Mouse (Mus musculus): ENCODE data around the gene Sgms2. TPM values are rescaled to one million over a fixed set of nuclear protein-coding genes. Genes with fewer than 3 reads are reported as not detected.
A peak's percentile ranks its signal among the peaks of the same experiment; 100 is the strongest.

Gene Sgms2
- polyA plus RNA-seq, 1 experiment = 27.2 TPM

DNA sequence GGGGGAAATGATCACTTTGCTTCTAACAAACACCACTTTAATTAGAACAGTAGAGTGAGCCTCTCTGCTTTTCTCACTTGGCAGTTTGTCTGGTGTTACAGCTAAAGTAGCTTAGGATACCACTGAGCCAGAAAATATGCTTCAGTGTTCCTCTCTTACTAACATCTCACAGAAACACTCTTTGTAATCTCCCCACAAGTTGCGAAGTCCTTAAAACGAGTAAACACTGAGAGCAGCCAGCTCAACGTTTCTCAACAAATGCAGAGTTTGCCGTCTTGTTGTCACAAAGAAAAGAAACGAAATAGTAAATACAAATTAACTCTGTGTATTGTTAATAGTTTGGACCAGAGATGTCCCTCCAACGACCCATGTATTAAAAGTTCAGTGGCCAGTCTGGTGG is 26.5 kb upstream of the Sgms2 start:
- Histone ChIP-seq H3K27ac (ENCODE audit: insufficient read depth, low read depth, low read length) (no peak overlapping the region), H3K4me1 (ENCODE audit: control insufficient read depth, insufficient read depth, low read length) (no peaks in the 10 kb centered on the region; the same call in 1 of the 2 replicates), H3K36me3 (ENCODE audit: control insufficient read depth, insufficient read depth, low read length) (no peaks in the 10 kb centered on the region), H3K27me3 (replicated peaks; ENCODE audit: control insufficient read depth, insufficient read depth, low read length) (no peaks in the 10 kb centered on the region), H3K4me3 (ENCODE audit: insufficient read depth, low read depth, low read length) (no peak overlapping the region)
- 87% methylated on average over 6 of the region's 6 CpGs for WGBS
- DNase-seq = no peak
- no peak for TF ChIP-seq CTCF (conservative IDR thresholded peaks at IDR 0.05; ENCODE audit: insufficient read depth, insufficient read length, low read depth, low read length)
- TF ChIP-seq POLR2A (IDR thresholded peaks at IDR 0.05; ENCODE audit: low read depth, low read length) = no peak

DNA sequence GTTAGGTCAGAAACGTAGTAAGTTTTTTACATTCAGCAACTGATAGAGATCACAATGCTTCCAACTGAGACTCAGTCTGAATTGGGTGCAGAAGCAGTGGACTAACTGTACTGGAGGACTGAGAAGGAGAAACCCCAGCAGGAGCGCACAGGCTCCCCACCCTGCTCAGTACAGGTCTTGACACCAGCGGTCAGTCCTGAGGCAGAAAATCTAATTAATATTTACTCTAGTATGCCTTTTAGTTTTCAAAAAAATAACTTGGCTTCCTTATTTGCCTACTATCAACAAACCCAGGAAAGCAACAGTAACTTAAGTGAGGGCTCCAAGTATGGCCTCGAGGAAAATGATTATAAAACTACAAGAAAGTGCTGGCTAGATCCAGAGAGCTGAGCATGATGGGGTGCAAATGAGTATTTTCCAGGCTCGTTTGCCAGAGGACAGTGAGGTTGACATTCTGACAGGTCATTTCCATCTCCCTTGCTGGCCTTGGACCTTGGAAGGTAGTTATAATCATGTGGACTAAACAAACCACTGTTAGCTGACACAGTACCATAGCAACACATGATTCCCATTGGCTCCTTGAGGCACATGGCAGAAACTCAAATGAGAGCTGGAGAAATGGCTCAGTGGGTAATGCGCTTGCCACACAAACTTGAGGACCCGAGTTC is 25.3 kb upstream of the Sgms2 start:
- peak; percentile 42 for DNase-seq
- Histone ChIP-seq H3K4me1 (ENCODE audit: control insufficient read depth, insufficient read depth, low read length) (no peaks in the 10 kb centered on the region; the same call in 1 of the 2 replicates), H3K36me3 (ENCODE audit: control insufficient read depth, insufficient read depth, low read length) (no peaks in the 10 kb centered on the region), H3K27ac (ENCODE audit: insufficient read depth, low read depth, low read length) (peak overlapping the region; percentile 35; the same call in 1 of the 2 replicates), H3K4me3 (ENCODE audit: insufficient read depth, low read depth, low read length) (no peak overlapping the region), H3K27me3 (replicated peaks; ENCODE audit: control insufficient read depth, insufficient read depth, low read length) (no peaks in the 10 kb centered on the region)
- WGBS = 65% methylated on average over 7 of the region's 7 CpGs
- TF ChIP-seq POLR2A (IDR thresholded peaks at IDR 0.05; ENCODE audit: low read depth, low read length) = no peak
- no peak for TF ChIP-seq CTCF (conservative IDR thresholded peaks at IDR 0.05; ENCODE audit: insufficient read depth, insufficient read length, low read depth, low read length)

DNA sequence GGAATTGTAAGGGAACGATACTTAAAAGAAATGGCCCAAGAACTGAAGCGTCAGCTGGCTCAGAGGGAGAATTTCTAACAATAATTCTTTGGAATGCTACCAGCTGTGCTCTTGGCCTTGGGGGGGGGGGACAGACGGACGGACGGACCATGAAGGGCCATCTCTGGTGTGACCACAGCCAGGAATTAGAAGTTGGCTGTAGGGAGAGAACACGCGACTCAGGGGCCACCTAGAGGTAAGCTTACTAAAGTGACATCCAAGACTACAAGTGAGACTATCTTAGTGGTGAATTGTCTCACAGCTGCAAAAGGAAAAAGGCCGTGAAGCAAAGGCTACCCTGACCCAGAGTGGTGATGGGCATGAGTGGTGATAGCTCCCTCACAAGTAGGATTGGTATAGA is 20.4 kb upstream of the Sgms2 start:
- DNase-seq = peak; percentile 63
- H3K27ac ChIP-seq (ENCODE audit: insufficient read depth, low read depth, low read length) = no peak overlapping the region
- TF ChIP-seq CTCF (conservative IDR thresholded peaks at IDR 0.05; ENCODE audit: insufficient read depth, insufficient read length, low read depth, low read length) (peak; percentile 62), POLR2A (IDR thresholded peaks at IDR 0.05; ENCODE audit: low read depth, low read length) (no peak)

DNA sequence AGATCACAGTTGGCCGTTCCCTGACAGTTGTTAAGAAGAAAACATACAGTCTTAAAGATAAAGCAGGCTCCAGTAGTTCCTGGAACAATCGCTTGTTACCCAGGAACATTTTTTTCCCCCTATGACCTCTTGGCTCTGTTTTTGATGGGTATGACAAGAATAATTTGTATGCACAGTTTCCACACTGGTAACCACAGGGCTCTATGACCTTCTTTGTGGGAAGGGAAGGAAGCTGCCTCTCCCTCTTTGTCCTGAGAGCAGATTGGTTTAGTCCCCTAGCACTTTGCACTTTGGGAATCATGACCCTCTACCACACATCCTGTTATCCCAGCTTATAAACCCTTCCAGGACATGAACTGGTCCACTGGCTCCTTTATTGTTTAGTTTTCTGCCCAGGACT is 16.8 kb upstream of the Sgms2 start:
- WGBS = 26% methylated on average over 2 of the region's 2 CpGs
- Histone ChIP-seq H3K27ac (ENCODE audit: insufficient read depth, low read depth, low read length) (peak overlapping the region; percentile 21; the same call in 1 of the 2 replicates), H3K4me1 (ENCODE audit: control insufficient read depth, insufficient read depth, low read length) (peaks cover 12% of the 10 kb centered on the region; the same call in 1 of the 2 replicates), H3K36me3 (ENCODE audit: control insufficient read depth, insufficient read depth, low read length) (no peaks in the 10 kb centered on the region), H3K27me3 (replicated peaks; ENCODE audit: control insufficient read depth, insufficient read depth, low read length) (no peaks in the 10 kb centered on the region), H3K4me3 (ENCODE audit: insufficient read depth, low read depth, low read length) (no peak overlapping the region)
- peak; percentile 48 for DNase-seq
- TF ChIP-seq POLR2A (IDR thresholded peaks at IDR 0.05; ENCODE audit: low read depth, low read length) (no peak), CTCF (conservative IDR thresholded peaks at IDR 0.05; ENCODE audit: insufficient read depth, insufficient read length, low read depth, low read length) (no peak)

More for the DNA sequence above, 20.4 kb upstream of the Sgms2 start:
- no peak overlapping the region for H3K4me3 ChIP-seq (ENCODE audit: insufficient read depth, low read depth, low read length)
- peaks cover 6% of the 10 kb centered on the region; the same call in 1 of the 2 replicates for H3K4me1 ChIP-seq (ENCODE audit: control insufficient read depth, insufficient read depth, low read length)
- H3K36me3 ChIP-seq (ENCODE audit: control insufficient read depth, insufficient read depth, low read length) = no peaks in the 10 kb centered on the region
- 19% methylated on average over 8 of the region's 8 CpGs for WGBS
- no peaks in the 10 kb centered on the region for H3K27me3 ChIP-seq (replicated peaks; ENCODE audit: control insufficient read depth, insufficient read depth, low read length)

DNA sequence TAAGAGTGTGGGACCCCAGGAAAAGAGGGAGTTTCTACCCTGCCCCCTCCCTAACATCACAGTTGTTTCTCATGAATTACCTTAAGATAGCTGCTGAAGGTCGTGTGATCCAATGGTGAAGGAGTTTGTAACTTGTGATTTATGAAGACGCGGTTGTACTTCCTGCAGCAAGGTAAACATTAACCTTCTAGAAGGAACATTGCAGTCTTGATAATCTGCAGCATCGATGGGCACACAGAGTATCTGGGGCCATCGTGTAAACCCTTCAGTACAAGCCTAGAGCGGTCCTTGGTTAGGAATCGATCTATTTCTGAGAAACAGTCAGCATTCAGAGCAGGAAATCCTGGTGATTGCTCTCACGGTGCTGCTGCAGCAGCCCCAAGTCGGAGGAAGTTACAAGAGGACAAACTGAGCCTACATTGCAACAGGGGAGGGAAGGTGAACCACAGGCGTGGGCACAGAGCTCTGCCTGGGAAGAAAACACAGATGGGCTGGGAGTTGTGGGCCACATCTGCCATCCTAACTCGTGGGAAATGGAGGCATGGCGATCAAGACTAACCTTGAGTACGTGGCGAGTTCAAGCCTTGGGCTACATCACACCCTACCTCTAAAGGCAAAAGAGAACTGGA is 13.5 kb upstream of the Sgms2 start:
- no peak for DNase-seq
- 53% methylated on average over 14 of the region's 14 CpGs for WGBS
- TF ChIP-seq CTCF (conservative IDR thresholded peaks at IDR 0.05; ENCODE audit: insufficient read depth, insufficient read length, low read depth, low read length) (no peak), POLR2A (IDR thresholded peaks at IDR 0.05; ENCODE audit: low read depth, low read length) (no peak)
- no peaks in the 10 kb centered on the region for H3K27me3 ChIP-seq (replicated peaks; ENCODE audit: control insufficient read depth, insufficient read depth, low read length)
- peaks cover 12% of the 10 kb centered on the region; the same call in 1 of the 2 replicates for H3K4me1 ChIP-seq (ENCODE audit: control insufficient read depth, insufficient read depth, low read length)
- H3K27ac ChIP-seq (ENCODE audit: insufficient read depth, low read depth, low read length) = peak overlapping the region; percentile 49
- H3K36me3 ChIP-seq (ENCODE audit: control insufficient read depth, insufficient read depth, low read length) = no peaks in the 10 kb centered on the region
- H3K4me3 ChIP-seq (ENCODE audit: insufficient read depth, low read depth, low read length) = no peak overlapping the region

DNA sequence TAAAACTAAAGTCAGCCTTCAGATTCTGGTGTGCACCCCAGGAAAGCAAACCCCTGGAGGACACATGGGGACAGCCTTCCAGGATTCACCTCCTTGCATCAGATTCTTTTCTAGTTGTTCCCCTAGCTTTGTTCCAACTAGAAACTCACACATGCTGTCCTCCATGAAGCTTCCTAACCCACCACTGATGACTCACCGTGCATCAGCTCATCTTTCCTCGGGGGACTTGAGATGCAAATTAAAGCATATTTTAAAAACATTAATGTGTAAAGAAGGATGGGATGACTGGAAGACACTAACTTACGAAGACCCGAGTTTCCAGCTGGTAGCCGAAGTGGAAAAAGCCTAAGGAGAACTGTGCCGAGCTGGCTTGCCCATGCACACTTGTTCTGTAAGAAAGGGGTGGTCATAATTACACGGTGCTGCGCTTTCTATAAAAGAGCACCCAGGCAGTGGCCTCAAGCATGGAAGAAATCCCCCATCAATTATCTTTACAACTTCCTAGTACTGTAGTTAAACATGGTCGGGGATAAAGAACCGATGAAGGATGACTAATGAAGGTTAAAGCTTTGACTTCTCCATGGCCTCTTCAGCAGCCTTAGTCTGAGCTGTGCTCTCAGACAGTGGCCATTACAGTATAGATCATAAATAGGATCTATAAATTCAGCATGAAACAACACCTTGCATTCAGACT is 10.6 kb upstream of the Sgms2 start:
- H3K27ac ChIP-seq (ENCODE audit: insufficient read depth, low read depth, low read length) = peak overlapping the region; percentile 9; the same call in 1 of the 2 replicates
- H3K4me3 ChIP-seq (ENCODE audit: insufficient read depth, low read depth, low read length) = no peak overlapping the region
- WGBS = 45% methylated on average over 10 of the region's 10 CpGs
- no peaks in the 10 kb centered on the region for H3K36me3 ChIP-seq (ENCODE audit: control insufficient read depth, insufficient read depth, low read length)
- no peaks in the 10 kb centered on the region for H3K27me3 ChIP-seq (replicated peaks; ENCODE audit: control insufficient read depth, insufficient read depth, low read length)
- no peak for DNase-seq
- peaks cover 6% of the 10 kb centered on the region; the same call in 1 of the 2 replicates for H3K4me1 ChIP-seq (ENCODE audit: control insufficient read depth, insufficient read depth, low read length)
- TF ChIP-seq POLR2A (IDR thresholded peaks at IDR 0.05; ENCODE audit: low read depth, low read length) = no peak
- no peak for TF ChIP-seq CTCF (conservative IDR thresholded peaks at IDR 0.05; ENCODE audit: insufficient read depth, insufficient read length, low read depth, low read length)

DNA sequence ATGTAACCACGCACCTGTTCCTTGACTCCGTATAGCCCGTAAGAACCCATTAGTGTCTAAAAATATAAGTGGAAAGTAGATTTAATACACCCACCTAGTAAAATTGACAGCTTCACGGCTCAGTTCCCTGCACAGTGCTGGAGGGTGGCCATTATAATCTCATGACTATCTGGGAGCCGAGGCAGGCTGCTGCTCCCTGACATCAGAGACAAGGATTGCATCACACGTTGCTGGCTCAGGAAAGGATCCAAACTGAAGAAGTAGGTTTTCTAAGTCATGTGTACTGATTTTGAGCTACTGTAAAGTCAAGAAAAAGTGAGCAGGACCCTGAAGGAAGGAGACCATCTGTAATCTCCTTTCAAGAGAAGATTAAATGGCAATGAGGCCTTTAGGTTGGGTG is 8.4 kb upstream of the Sgms2 start:
- H3K27me3 ChIP-seq (replicated peaks; ENCODE audit: control insufficient read depth, insufficient read depth, low read length) = no peaks in the 10 kb centered on the region
- no peak overlapping the region for H3K27ac ChIP-seq (ENCODE audit: insufficient read depth, low read depth, low read length)
- H3K4me3 ChIP-seq (ENCODE audit: insufficient read depth, low read depth, low read length) = no peak overlapping the region
- TF ChIP-seq CTCF (conservative IDR thresholded peaks at IDR 0.05; ENCODE audit: insufficient read depth, insufficient read length, low read depth, low read length) = no peak
- TF ChIP-seq POLR2A (IDR thresholded peaks at IDR 0.05; ENCODE audit: low read depth, low read length) = no peak
- no peak for DNase-seq
- peaks cover 20% of the 10 kb centered on the region; the same call in 1 of the 2 replicates for H3K4me1 ChIP-seq (ENCODE audit: control insufficient read depth, insufficient read depth, low read length)
- WGBS = 73% methylated on average over 6 of the region's 6 CpGs
- H3K36me3 ChIP-seq (ENCODE audit: control insufficient read depth, insufficient read depth, low read length) = no peaks in the 10 kb centered on the region

Data from kidney, adult 2 months (tissue).